Mouse (Mus musculus): ENCODE data around the gene Slc5a10. TPM values are rescaled to one million over a fixed set of nuclear protein-coding genes. Genes with fewer than 3 reads are reported as not detected.

Slc5a10 gene
- polyA plus RNA-seq, 1 experiment from 2014 or later: not detected

- Histone ChIP-seq H3K27ac (no peak overlapping the region), H3K4me3 (no peak overlapping the region), H3K27me3 (ENCODE audit: insufficient read depth, poor library complexity, severe bottlenecking) (no peaks in the 10 kb centered on the region; the same call in 1 of the 2 replicates), H3K36me3 (no peaks in the 10 kb centered on the region), H3K4me1 (peaks cover 17% of the 10 kb centered on the region), H3K9me3 (no peaks in the 10 kb centered on the region)
- 87% methylated on average over 8 of the region's 8 CpGs for WGBS
- no peak for DNase-seq (ENCODE audit: low spot score)
Observed at GRCm38 (mm10) chr11:61660001-61660400, 60.6 kb downstream of the Slc5a10 start.

- Histone ChIP-seq H3K27ac (no peak overlapping the region), H3K27me3 (ENCODE audit: insufficient read depth, poor library complexity, severe bottlenecking) (no peaks in the 10 kb centered on the region; the same call in 1 of the 2 replicates)
- 63% methylated on average over 4 of the region's 4 CpGs for WGBS
Observed at GRCm38 (mm10) chr11:61659011-61659858, 61.4 kb downstream of the Slc5a10 start.

GRCm38 (mm10) chr11:61658360-61658922 lies 62.2 kb downstream of the Slc5a10 start:
- Histone ChIP-seq H3K9me3 (no peaks in the 10 kb centered on the region), H3K27ac (no peak overlapping the region), H3K4me3 (no peak overlapping the region), H3K4me1 (peaks cover 22% of the 10 kb centered on the region), H3K27me3 (ENCODE audit: insufficient read depth, poor library complexity, severe bottlenecking) (no peaks in the 10 kb centered on the region; the same call in 1 of the 2 replicates), H3K36me3 (no peaks in the 10 kb centered on the region)
- DNase-seq (ENCODE audit: low spot score): no peak
- WGBS: 86% methylated on average over 3 of the region's 3 CpGs

More at GRCm38 (mm10) chr11:61659011-61659858, 61.4 kb downstream of the Slc5a10 start:
- H3K36me3 ChIP-seq: no peaks in the 10 kb centered on the region
- H3K4me1 ChIP-seq: peaks cover 22% of the 10 kb centered on the region
- DNase-seq (ENCODE audit: low spot score): no peak
- no peak overlapping the region for H3K4me3 ChIP-seq
- no peaks in the 10 kb centered on the region for H3K9me3 ChIP-seq

DNA sequence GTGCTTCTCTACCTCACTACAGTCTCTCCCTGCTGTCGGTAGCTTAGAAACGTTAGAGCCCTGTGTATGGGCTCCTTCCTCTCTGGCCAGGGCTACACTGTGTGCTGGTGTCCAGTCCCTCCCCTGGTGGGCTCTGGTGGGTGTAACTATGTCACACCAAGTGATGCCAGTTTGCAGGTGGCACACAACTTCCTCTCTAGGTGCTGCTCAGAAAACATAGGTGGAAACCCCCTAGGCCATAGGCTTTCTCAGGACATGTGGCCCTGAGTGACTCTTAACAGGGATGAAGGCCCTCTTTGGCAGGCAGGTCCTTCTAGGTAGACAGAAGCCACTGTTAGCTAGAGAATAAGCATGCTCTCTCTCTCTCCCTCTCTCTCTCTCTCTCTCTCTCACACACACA lies 63.2 kb downstream of the Slc5a10 start:
- no peak for DNase-seq (ENCODE audit: low spot score)
- H3K27ac ChIP-seq: no peak overlapping the region
- H3K4me1 ChIP-seq: peaks cover 26% of the 10 kb centered on the region
- 61% methylated on average over 2 of the region's 2 CpGs for WGBS
- H3K27me3 ChIP-seq (ENCODE audit: insufficient read depth, poor library complexity, severe bottlenecking): no peaks in the 10 kb centered on the region; the same call in 1 of the 2 replicates
- no peak overlapping the region for H3K4me3 ChIP-seq
- no peaks in the 10 kb centered on the region for H3K36me3 ChIP-seq
- H3K9me3 ChIP-seq: no peaks in the 10 kb centered on the region

DNA sequence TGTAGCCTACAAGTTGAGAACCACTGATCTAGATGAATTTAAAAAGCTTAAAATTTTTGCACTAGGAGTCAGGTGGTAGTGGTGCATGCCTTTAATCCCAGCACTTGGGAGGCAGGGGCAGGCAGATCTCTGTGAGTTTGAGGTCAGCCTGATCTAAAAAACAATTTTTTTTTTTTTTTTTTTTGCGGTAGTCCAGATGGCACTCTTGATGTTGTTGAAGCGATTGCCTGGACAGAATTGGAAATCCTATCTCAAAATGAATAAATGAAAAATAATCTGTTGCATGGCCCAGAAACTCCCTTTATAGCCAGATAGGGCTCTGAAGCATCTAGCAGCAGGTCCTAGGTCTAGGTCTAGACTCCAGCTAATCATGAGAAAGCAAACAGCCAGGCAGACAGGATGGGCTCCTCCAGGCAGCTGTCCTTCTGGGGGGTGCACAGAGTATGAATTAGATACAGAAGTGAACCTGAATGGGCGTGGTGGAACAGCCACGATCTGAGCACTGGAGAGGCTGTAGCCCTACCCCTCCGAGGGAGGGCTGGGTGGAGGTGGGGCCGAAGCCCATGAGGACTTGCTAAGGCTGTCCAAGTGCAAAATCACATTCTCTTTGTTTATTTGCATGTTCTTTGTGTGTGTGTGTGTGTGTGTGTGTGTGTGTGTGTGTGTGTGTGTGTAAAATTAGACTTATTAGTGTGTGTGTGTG lies 64.3 kb downstream of the Slc5a10 start:
- H3K27ac ChIP-seq: no peak overlapping the region
- H3K36me3 ChIP-seq: no peaks in the 10 kb centered on the region
- no peak overlapping the region for H3K4me3 ChIP-seq
- peaks cover 26% of the 10 kb centered on the region for H3K4me1 ChIP-seq
- no peaks in the 10 kb centered on the region; the same call in 1 of the 2 replicates for H3K27me3 ChIP-seq (ENCODE audit: insufficient read depth, poor library complexity, severe bottlenecking)
- WGBS: 74% methylated on average over 6 of the region's 6 CpGs
- H3K9me3 ChIP-seq: no peaks in the 10 kb centered on the region
- no peak for DNase-seq (ENCODE audit: low spot score)

GRCm38 (mm10) chr11:61655649-61656048 lies 65.0 kb downstream of the Slc5a10 start:
- WGBS: 57% methylated on average over 4 of the region's 4 CpGs

GRCm38 (mm10) chr11:61654786-61655311 lies 65.8 kb downstream of the Slc5a10 start:
- WGBS: 79% methylated on average over 4 of the region's 4 CpGs
- no peak overlapping the region for H3K4me3 ChIP-seq
- no peaks in the 10 kb centered on the region; the same call in 1 of the 2 replicates for H3K27me3 ChIP-seq (ENCODE audit: insufficient read depth, poor library complexity, severe bottlenecking)
- no peaks in the 10 kb centered on the region for H3K9me3 ChIP-seq
- peak overlapping the region; percentile 22; the same call in 1 of the 2 replicates for H3K27ac ChIP-seq
- peaks cover 26% of the 10 kb centered on the region for H3K4me1 ChIP-seq
- no peak for DNase-seq (ENCODE audit: low spot score)
- no peaks in the 10 kb centered on the region for H3K36me3 ChIP-seq

More at GRCm38 (mm10) chr11:61655649-61656048, 65.0 kb downstream of the Slc5a10 start:
- Histone ChIP-seq H3K9me3 (no peaks in the 10 kb centered on the region), H3K27ac (no peak overlapping the region), H3K4me1 (peaks cover 26% of the 10 kb centered on the region), H3K27me3 (ENCODE audit: insufficient read depth, poor library complexity, severe bottlenecking) (no peaks in the 10 kb centered on the region; the same call in 1 of the 2 replicates), H3K36me3 (no peaks in the 10 kb centered on the region), H3K4me3 (no peak overlapping the region)
- DNase-seq (ENCODE audit: low spot score): no peak

DNA sequence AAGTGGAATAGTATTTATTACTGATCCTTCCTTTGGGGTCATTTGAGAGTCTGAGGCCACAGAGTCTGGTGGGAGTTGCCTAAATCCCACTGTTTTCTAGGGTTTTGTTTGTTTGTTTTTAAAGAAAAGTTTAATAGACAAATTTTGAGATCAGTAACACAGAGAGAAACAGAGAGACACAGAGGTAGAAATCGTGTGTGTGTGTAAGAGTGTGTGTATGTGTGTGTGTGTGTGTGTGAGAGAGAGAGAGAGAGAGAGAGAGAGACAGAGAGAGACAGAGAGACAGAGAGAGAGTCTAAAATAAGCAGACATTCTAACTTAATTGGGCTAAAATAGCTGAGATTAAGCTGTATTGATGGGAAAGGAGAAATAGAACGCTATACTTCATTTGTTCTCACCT lies 67.1 kb downstream of the Slc5a10 start:
- DNase-seq (ENCODE audit: low spot score): no peak
- Histone ChIP-seq H3K4me3 (peak overlapping the region; percentile 29), H3K36me3 (no peaks in the 10 kb centered on the region), H3K27me3 (ENCODE audit: insufficient read depth, poor library complexity, severe bottlenecking) (no peaks in the 10 kb centered on the region), H3K27ac (peak overlapping the region; percentile 54), H3K4me1 (peaks cover 20% of the 10 kb centered on the region), H3K9me3 (no peaks in the 10 kb centered on the region)
- WGBS: 70% methylated on average over 2 of the region's 2 CpGs

GRCm38 (mm10) chr11:61652686-61653447 lies 67.8 kb downstream of the Slc5a10 start, which contains the start of gene Grap:
Grap (plus strand) TSS chr11:61653265.
- H3K36me3 ChIP-seq: no peaks in the 10 kb centered on the region
- H3K27ac ChIP-seq: peak within 1 kb of the TSS; percentile 54
- no peaks in the 10 kb centered on the region for H3K27me3 ChIP-seq (ENCODE audit: insufficient read depth, poor library complexity, severe bottlenecking)
- no peak for DNase-seq (ENCODE audit: low spot score)
- peak within 1 kb of the TSS; percentile 29 for H3K4me3 ChIP-seq
- H3K4me1 ChIP-seq: peaks cover 15% of the 10 kb centered on the region
- 49% methylated on average over 10 of the region's 10 CpGs for WGBS
- no peaks in the 10 kb centered on the region for H3K9me3 ChIP-seq

GRCm38 (mm10) chr11:61652216-61652615 lies 68.4 kb downstream of the Slc5a10 start:
- Histone ChIP-seq H3K36me3 (no peaks in the 10 kb centered on the region), H3K9me3 (no peaks in the 10 kb centered on the region), H3K27ac (no peak overlapping the region), H3K4me3 (no peak overlapping the region), H3K27me3 (ENCODE audit: insufficient read depth, poor library complexity, severe bottlenecking) (no peaks in the 10 kb centered on the region), H3K4me1 (peaks cover 13% of the 10 kb centered on the region; the same call in 1 of the 2 replicates)
- DNase-seq (ENCODE audit: low spot score): no peak
- 86% methylated on average over 5 of the region's 5 CpGs for WGBS

GRCm38 (mm10) chr11:61650470-61651265 lies 70.0 kb downstream of the Slc5a10 start:
- no peak for DNase-seq (ENCODE audit: low spot score)
- Histone ChIP-seq H3K4me3 (no peak overlapping the region), H3K9me3 (no peaks in the 10 kb centered on the region), H3K27me3 (ENCODE audit: insufficient read depth, poor library complexity, severe bottlenecking) (no peaks in the 10 kb centered on the region), H3K36me3 (no peaks in the 10 kb centered on the region), H3K4me1 (peaks cover 10% of the 10 kb centered on the region; the same call in 1 of the 2 replicates), H3K27ac (no peak overlapping the region)
- 79% methylated on average over 9 of the region's 9 CpGs for WGBS
